Mouse (Mus musculus) forebrain, embryonic 15.5 days (tissue): Measurements from ENCODE around the gene Snta1. TPM values are rescaled to one million over a fixed set of nuclear protein-coding genes. Genes with fewer than 3 reads are reported as not detected.

Source experiments
- ATAC-seq: fragments of 200-750 bp; cut with Nextera tagmentation; replicated peaks from 2 replicates; pipeline ENCODE4 v1.8.0; 2017; ENCODE audit warnings: mild to moderate bottlenecking, moderate TSS enrichment, moderate library complexity
- H3K27ac ChIP-seq: fragments of 300-500 bp; sonication (generic); replicated peaks from 2 replicates; pipeline ENCODE4 v1.5.1; 2015; ENCODE audit warnings: mild to moderate bottlenecking, inconsistent platforms
- H3K27me3 ChIP-seq: fragments of 300-500 bp; sonication (generic); 2 replicates; pipeline ENCODE4 v1.6.1; 2015; ENCODE audit warnings: inconsistent platforms
- H3K36me3 ChIP-seq: fragments of 300-500 bp; sonication (generic); 2 replicates; pipeline ENCODE4 v1.6.1; 2015; ENCODE audit warnings: mild to moderate bottlenecking, inconsistent platforms
- H3K4me1 ChIP-seq: fragments of 300-500 bp; sonication (generic); 2 replicates; pipeline ENCODE4 v1.6.1; 2015; ENCODE audit warnings: inconsistent platforms
- H3K4me2 ChIP-seq: fragments of 300-500 bp; sonication (generic); replicated peaks from 2 replicates; pipeline ENCODE4 v1.6.1; 2015; ENCODE audit warnings: mild to moderate bottlenecking, inconsistent platforms
- H3K4me3 ChIP-seq: fragments of 300-500 bp; sonication (generic); 2 replicates; pipeline ENCODE4 v1.5.1; 2015; ENCODE audit warnings: mild to moderate bottlenecking, inconsistent platforms
- H3K9ac ChIP-seq: fragments of 300-500 bp; sonication (generic); replicated peaks from 2 replicates; pipeline ENCODE4 v1.6.1; 2015; ENCODE audit warnings: mild to moderate bottlenecking, inconsistent platforms
- H3K9me3 ChIP-seq: fragments of 300-500 bp; sonication (generic); 2 replicates; pipeline ENCODE4 v1.6.1; 2016; ENCODE audit warnings: inconsistent platforms
- WGBS: fragments of 180-500 bp; shearing (Covaris S2); methylation state at CpG from one replicate; pipeline ENCODE4 v1.1.7; 2015; ENCODE audit warnings: mixed read lengths; 5-methylcytosine and 5-hydroxymethylcytosine counted together
- polyA plus RNA-seq: library from polyadenylated mRNA; unstranded; fragments of >200 nt; fragmentation: Nextera tagmentation; extraction: Ambion mirVana; gene quantifications from 2 replicates; pipeline ENCODE4 v1.2.1, GENCODE M21; 2015

Gene Snta1
- 9.2 and 11.1 TPM in 2 replicates for polyA plus RNA-seq

- Histone ChIP-seq H3K36me3 (no peaks in the 10 kb centered on the region), H3K4me3 (peak within 1 kb of the TSS; percentile 85), H3K9me3 (no peaks in the 10 kb centered on the region), H3K4me1 (peaks cover 16% of the 10 kb centered on the region), H3K9ac (peak within 1 kb of the TSS; percentile 68), H3K27ac (no peak within 1 kb of the TSS), H3K4me2 (peak within 1 kb of the TSS; percentile 77), H3K27me3 (no peaks in the 10 kb centered on the region)
- peak; percentile 84 for ATAC-seq
- WGBS = 2% methylated on average over 78 of the region's 84 CpGs
Observed at GRCm38 (mm10) chr2:154407643-154408445, at the start of gene Snta1. Snta1 (minus strand) TSS chr2:154408099.

GRCm38 (mm10) chr2:154456621-154457020 is 48.7 kb upstream of the Snta1 start:
- Histone ChIP-seq H3K36me3 (no peaks in the 10 kb centered on the region), H3K4me2 (no peak overlapping the region), H3K27ac (no peak overlapping the region), H3K4me1 (peaks cover 24% of the 10 kb centered on the region), H3K27me3 (no peaks in the 10 kb centered on the region), H3K4me3 (no peak overlapping the region), H3K9me3 (no peaks in the 10 kb centered on the region), H3K9ac (no peak overlapping the region)
- no peak for ATAC-seq

GRCm38 (mm10) chr2:154455776-154456175 is 47.9 kb upstream of the Snta1 start:
- peaks cover 24% of the 10 kb centered on the region for H3K4me1 ChIP-seq
- H3K27ac ChIP-seq = peak overlapping the region; percentile 56
- H3K27me3 ChIP-seq = no peaks in the 10 kb centered on the region
- no peak overlapping the region for H3K4me2 ChIP-seq
- ATAC-seq = no peak
- no peaks in the 10 kb centered on the region for H3K36me3 ChIP-seq
- no peak overlapping the region for H3K9ac ChIP-seq
- no peak overlapping the region for H3K4me3 ChIP-seq
- 60% methylated on average over 5 of the region's 5 CpGs for WGBS
- no peaks in the 10 kb centered on the region for H3K9me3 ChIP-seq

- WGBS = 32% methylated on average over 3 of the region's 3 CpGs
- Histone ChIP-seq H3K4me3 (no peak overlapping the region), H3K27me3 (no peaks in the 10 kb centered on the region), H3K9me3 (no peaks in the 10 kb centered on the region), H3K4me2 (no peak overlapping the region), H3K4me1 (peaks cover 19% of the 10 kb centered on the region), H3K36me3 (no peaks in the 10 kb centered on the region), H3K27ac (peak overlapping the region; percentile 56), H3K9ac (no peak overlapping the region)
- ATAC-seq = 0 out of 2 replicates have a peak, but pooled peaks have one; percentile 57
Observed at GRCm38 (mm10) chr2:154454605-154455004, 46.7 kb upstream of the Snta1 start.

- Histone ChIP-seq H3K27me3 (no peaks in the 10 kb centered on the region), H3K4me1 (peaks cover 18% of the 10 kb centered on the region), H3K4me2 (no peak overlapping the region), H3K27ac (peak overlapping the region; percentile 56), H3K36me3 (no peaks in the 10 kb centered on the region), H3K9ac (no peak overlapping the region), H3K9me3 (no peaks in the 10 kb centered on the region), H3K4me3 (no peak overlapping the region)
- 55% methylated on average over 1 of the region's 1 CpGs for WGBS
- no peak for ATAC-seq
Observed at GRCm38 (mm10) chr2:154454099-154454498, 46.2 kb upstream of the Snta1 start.

- H3K4me2 ChIP-seq = no peak overlapping the region
- 95% methylated on average over 2 of the region's 2 CpGs for WGBS
- ATAC-seq = no peak
- no peak overlapping the region for H3K27ac ChIP-seq
- no peak overlapping the region for H3K9ac ChIP-seq
- peaks cover 18% of the 10 kb centered on the region for H3K4me1 ChIP-seq
- no peaks in the 10 kb centered on the region for H3K27me3 ChIP-seq
- peaks cover 3% of the 10 kb centered on the region for H3K36me3 ChIP-seq
- no peak overlapping the region for H3K4me3 ChIP-seq
- H3K9me3 ChIP-seq = no peaks in the 10 kb centered on the region
Observed at GRCm38 (mm10) chr2:154452951-154453350, 45.1 kb upstream of the Snta1 start.

- Histone ChIP-seq H3K27ac (no peak overlapping the region), H3K9ac (no peak overlapping the region), H3K4me1 (no peaks in the 10 kb centered on the region), H3K4me2 (no peak overlapping the region), H3K36me3 (peaks cover 10% of the 10 kb centered on the region), H3K27me3 (no peaks in the 10 kb centered on the region), H3K4me3 (no peak overlapping the region), H3K9me3 (no peaks in the 10 kb centered on the region)
- ATAC-seq = no peak
Observed at GRCm38 (mm10) chr2:154448633-154449032, 40.7 kb upstream of the Snta1 start.

GRCm38 (mm10) chr2:154447821-154448220 is 39.9 kb upstream of the Snta1 start:
- no peak overlapping the region for H3K9ac ChIP-seq
- H3K4me3 ChIP-seq = no peak overlapping the region
- no peaks in the 10 kb centered on the region for H3K27me3 ChIP-seq
- H3K36me3 ChIP-seq = peaks cover 16% of the 10 kb centered on the region
- no peaks in the 10 kb centered on the region for H3K9me3 ChIP-seq
- no peak overlapping the region for H3K27ac ChIP-seq
- ATAC-seq = no peak
- no peaks in the 10 kb centered on the region for H3K4me1 ChIP-seq
- 97% methylated on average over 8 of the region's 8 CpGs for WGBS
- no peak overlapping the region for H3K4me2 ChIP-seq

- Histone ChIP-seq H3K27ac (no peak overlapping the region), H3K4me3 (no peak overlapping the region), H3K9me3 (no peaks in the 10 kb centered on the region), H3K4me1 (peaks cover 36% of the 10 kb centered on the region), H3K4me2 (no peak overlapping the region), H3K9ac (no peak overlapping the region), H3K27me3 (no peaks in the 10 kb centered on the region), H3K36me3 (peaks cover 11% of the 10 kb centered on the region)
- ATAC-seq = no peak
Observed at GRCm38 (mm10) chr2:154440453-154440852, 32.6 kb upstream of the Snta1 start.

GRCm38 (mm10) chr2:154437191-154437527 is 29.3 kb upstream of the Snta1 start:
- ATAC-seq = no peak
- peak overlapping the region; percentile 92 for H3K27ac ChIP-seq
- peak overlapping the region; percentile 92 for H3K4me3 ChIP-seq
- no peaks in the 10 kb centered on the region for H3K9me3 ChIP-seq
- H3K36me3 ChIP-seq = no peaks in the 10 kb centered on the region
- H3K9ac ChIP-seq = peak overlapping the region; percentile 99
- H3K4me1 ChIP-seq = peaks cover 45% of the 10 kb centered on the region
- H3K4me2 ChIP-seq = peak overlapping the region; percentile 42
- WGBS = 13% methylated on average over 7 of the region's 7 CpGs
- H3K27me3 ChIP-seq = no peaks in the 10 kb centered on the region

- Histone ChIP-seq H3K4me2 (peak within 1 kb of the TSS; percentile 42), H3K27me3 (no peaks in the 10 kb centered on the region), H3K4me3 (peak within 1 kb of the TSS; percentile 92), H3K36me3 (no peaks in the 10 kb centered on the region), H3K9ac (peak within 1 kb of the TSS; percentile 99), H3K9me3 (no peaks in the 10 kb centered on the region), H3K27ac (peak within 1 kb of the TSS; percentile 92), H3K4me1 (peaks cover 45% of the 10 kb centered on the region)
- peak; percentile 88 for ATAC-seq
- under 1% methylated on average over 54 of the region's 70 CpGs for WGBS
Observed at GRCm38 (mm10) chr2:154436458-154437190, 28.7 kb upstream of the Snta1 start, which contains the start of gene Cbfa2t2. Cbfa2t2 (plus strand) TSS chr2:154436481.

GRCm38 (mm10) chr2:154436076-154436457 is 28.2 kb upstream of the Snta1 start:
- H3K36me3 ChIP-seq = no peaks in the 10 kb centered on the region
- WGBS = under 1% methylated on average over 30 of the region's 44 CpGs
- H3K9ac ChIP-seq = peak overlapping the region; percentile 99
- H3K4me2 ChIP-seq = peak overlapping the region; percentile 42
- H3K4me3 ChIP-seq = peak overlapping the region; percentile 92
- H3K27me3 ChIP-seq = no peaks in the 10 kb centered on the region
- peak; percentile 99 for ATAC-seq
- no peaks in the 10 kb centered on the region for H3K9me3 ChIP-seq
- peaks cover 45% of the 10 kb centered on the region for H3K4me1 ChIP-seq
- H3K27ac ChIP-seq = peak overlapping the region; percentile 92
